Mouse (Mus musculus) bone marrow, adult 2 months (tissue): ENCODE results near the gene Clpp.
A peak's percentile ranks its signal among the peaks of the same experiment; 100 is the strongest.

ENCODE experiments used
- CTCF ChIP-seq: fragments of 200-500 bp; IDR thresholded peaks from 2 replicates; pipeline ENCODE4 v1.5.1; 2011; ENCODE audit warnings: low read length, control low read depth; ENCODE audit not compliant: control insufficient read depth, insufficient read depth
- POLR2A ChIP-seq: fragments of 200-500 bp; IDR thresholded peaks from 2 replicates; pipeline ENCODE4 v1.6.1; 2011; ENCODE audit warnings: low read depth, mild to moderate bottlenecking, control low read depth, low read length, borderline replicate concordance; ENCODE audit not compliant: control insufficient read depth

DNA sequence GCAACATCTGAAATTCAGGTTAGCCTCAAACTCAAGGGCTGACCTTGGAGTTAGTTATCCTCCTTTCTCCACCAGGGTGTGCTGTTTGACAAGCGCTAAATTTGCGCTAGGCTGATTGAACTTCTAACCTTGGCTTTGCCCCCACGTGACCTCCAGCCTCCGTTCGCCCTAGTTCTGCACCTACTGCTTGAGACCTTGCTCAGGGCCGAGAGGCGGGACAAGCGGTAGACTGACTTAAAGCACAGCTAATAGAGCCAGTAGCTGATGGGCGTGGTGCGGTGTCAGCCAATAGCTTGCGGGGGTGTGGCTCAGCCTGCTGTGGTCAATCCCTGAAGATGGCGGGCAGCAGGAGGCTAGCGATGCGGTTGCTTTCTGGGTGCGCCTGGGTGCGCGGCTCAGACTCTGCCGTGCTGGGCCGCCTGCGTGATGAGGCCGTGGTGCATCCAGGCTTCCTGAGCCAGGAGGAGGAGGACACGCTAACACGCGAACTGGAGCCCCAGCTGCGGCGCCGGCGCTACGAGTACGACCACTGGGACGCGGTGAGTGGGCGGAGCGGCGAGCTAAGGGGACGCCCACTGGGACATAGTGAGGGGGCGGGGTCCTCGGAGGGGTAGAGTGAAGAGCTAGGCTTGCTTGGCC, 7.0 kb downstream of the Clpp start, which contains the start of gene Alkbh7:
- TF ChIP-seq CTCF, result peak; percentile 88
- peak; percentile 59; the same call in 1 of the 2 replicates for TF ChIP-seq POLR2A
